11 mouse cellular contexts compared by ENCODE assay signal in the genomic region with DNA sequence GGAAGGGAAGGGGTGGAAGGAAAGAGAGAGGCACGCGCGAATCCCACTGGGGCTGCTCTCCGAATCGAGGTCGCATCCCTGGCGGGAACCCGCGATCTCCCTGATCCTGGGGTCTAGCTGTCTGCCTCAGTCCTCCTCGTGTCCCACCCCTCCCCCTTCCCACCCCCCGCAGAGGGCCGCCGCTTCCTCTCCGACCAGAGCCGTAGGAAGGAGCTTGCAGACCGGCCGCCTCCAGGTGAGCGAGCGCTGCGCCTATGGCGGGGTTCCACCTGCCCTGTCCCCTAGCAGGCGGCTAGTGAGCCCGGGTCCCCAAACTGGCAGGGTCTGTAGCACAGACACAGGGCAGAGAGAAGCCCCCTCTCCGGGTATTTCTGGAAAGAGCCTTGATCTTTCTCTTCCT. TPM values are rescaled to one million over a fixed set of nuclear protein-coding genes. Genes with fewer than 3 reads are reported as not detected.
DNase-seq lines count a peak whose midpoint lies in the region; ATAC-seq and TF ChIP-seq lines count a peak whose summit lies in the region.
"Had no signal": no experiment of that assay in that cellular context is flagged by ENCODE, and none has a peak within 500 bp of the region (broad histone marks: within the 10 kb centered on the region; RNA-seq: fewer than 3 reads in every experiment).

No protein-coding gene starts in this region.

- no peak for ATAC-seq in megakaryocyte, adult 5-6 weeks (ENCODE audit: poor library complexity, severe bottlenecking)
- no peak for ATAC-seq in liver, postnatal 0 days
- ATAC-seq: Patski had no signal

- no peak overlapping the region for H3K9ac ChIP-seq in liver, postnatal 0 days (replicated peaks)

- no peak for TF ChIP-seq CTCF in liver, postnatal 0 days (IDR thresholded peaks at IDR 0.05; ENCODE audit: low read depth)

- DNase-seq in hindbrain, embryonic 10.5 days (ENCODE audit: low spot score): peak; percentile 32
- peak; percentile 16 for DNase-seq in liver, postnatal 0 days
- no peak for DNase-seq in urinary bladder, adult 18-20 months (ENCODE audit: low spot score in 2 of 2)
- no peak for DNase-seq in left cerebral cortex, postnatal 36 days (ENCODE audit: low spot score in 2 of 2)
- no peak for DNase-seq in gastrocnemius, postnatal 25 days
- DNase-seq in gastrocnemius, postnatal 10 days: no peak

- no peak overlapping the region for H3K4me2 ChIP-seq in liver, postnatal 0 days (ENCODE audit: low read depth, low read length)

- peak overlapping the region; percentile 53 for H3K27ac ChIP-seq in hindbrain, embryonic 10.5 days
- H3K27ac ChIP-seq in liver, postnatal 0 days (ENCODE audit: low read depth): no peak overlapping the region

- H3K27me3 ChIP-seq in megakaryocyte, embryonic 14.5 days (replicated peaks): peaks cover 56% of the 10 kb centered on the region
- H3K27me3 ChIP-seq in hindbrain, embryonic 10.5 days (ENCODE audit: insufficient read depth, poor library complexity, severe bottlenecking): peaks cover 40% of the 10 kb centered on the region
- H3K27me3 ChIP-seq in liver, postnatal 0 days (ENCODE audit: insufficient read depth, low read length): peaks cover 25% of the 10 kb centered on the region
- H3K27me3 ChIP-seq: Patski had no signal

- H3K4me1 ChIP-seq in megakaryocyte, embryonic 14.5 days: 0 out of 2 replicates have a peak, but pooled peaks cover 4% of the 10 kb centered on the region
- peaks cover 16% of the 10 kb centered on the region for H3K4me1 ChIP-seq in hindbrain, embryonic 10.5 days (replicated peaks)
- H3K4me1 ChIP-seq in liver, postnatal 0 days (ENCODE audit: insufficient read depth): no peaks in the 10 kb centered on the region; the same call in 1 of the 2 replicates

- 3% methylated on average over 24 of the region's 24 CpGs for WGBS in hindbrain, embryonic 10.5 days
- 3% methylated on average over 22 of the region's 24 CpGs for WGBS in liver, postnatal 0 days (ENCODE audit: insufficient replicate concordance)

- TF ChIP-seq EP300 in liver, postnatal 0 days (IDR thresholded peaks at IDR 0.05; ENCODE audit: low read depth): no peak

- intact Hi-C loops in left cerebral cortex, postnatal 36 days (cut with DNase I): no loop called here

- H3K9me3 ChIP-seq in megakaryocyte, embryonic 14.5 days: peaks cover 7% of the 10 kb centered on the region; the same call in 1 of the 2 replicates
- H3K9me3 ChIP-seq in hindbrain, embryonic 10.5 days: no peaks in the 10 kb centered on the region
- H3K9me3 ChIP-seq in liver, postnatal 0 days (ENCODE audit: low read length): no peaks in the 10 kb centered on the region

- H3K4me3 ChIP-seq in megakaryocyte, embryonic 14.5 days (replicated peaks): peak overlapping the region; percentile 69
- H3K4me3 ChIP-seq in hindbrain, embryonic 10.5 days: peak overlapping the region; percentile 53
- no peak overlapping the region for H3K4me3 ChIP-seq in liver, postnatal 0 days (ENCODE audit: low read depth, low read length)

- H3K36me3 ChIP-seq in megakaryocyte, embryonic 14.5 days (replicated peaks; ENCODE audit: low read length): no peaks in the 10 kb centered on the region
- H3K36me3 ChIP-seq in hindbrain, embryonic 10.5 days: no peaks in the 10 kb centered on the region
- no peaks in the 10 kb centered on the region for H3K36me3 ChIP-seq in liver, postnatal 0 days (replicated peaks; ENCODE audit: insufficient read depth, low read length)

RNA-seq across cellular contexts. Expression of gene Spx, which starts 1.4 kb away (rescaled TPM):
- polyA plus RNA-seq in megakaryocyte, embryonic 14.5 days (2012; ENCODE audit: insufficient read depth, low replicate concordance): 0.48 TPM in 1 of 2 replicates, not detected in the other
- total RNA-seq in megakaryocyte, adult 5-6 weeks (2015): not detected in 2 replicates
- total RNA-seq in megakaryocyte, adult 5-6 weeks (2017): 0.26 TPM in 1 of 2 replicates, not detected in the other
- polyA plus RNA-seq in hindbrain, embryonic 10.5 days (2016; fragmentation: Nextera tagmentation; extraction: Ambion mirVana): 1.9 and 2.8 TPM in 2 replicates
- polyA plus RNA-seq in liver, postnatal 0 days (2015; fragmentation: Nextera tagmentation; extraction: Ambion mirVana): 0.09 TPM in 1 of 2 replicates, not detected in the other
- total RNA-seq in left cerebral cortex, postnatal 36 days (2021): 1 to 10 TPM in 1 of 2 experiments, under 1 TPM in 1; 0.96 to 1.3 TPM
- 1 to 10 TPM in 1 of 2 experiments, not detected in 1; 1.0 TPM for total RNA-seq in gastrocnemius, postnatal 25 days (2021)
- not detected for total RNA-seq in gastrocnemius, postnatal 10 days (2021)

RNA-seq across cellular contexts. Expression of gene Golt1b, which starts 27.6 kb away (rescaled TPM):
- polyA plus RNA-seq in megakaryocyte, embryonic 14.5 days (2012; ENCODE audit: insufficient read depth, low replicate concordance): 19.9 TPM in 2 replicates
- total RNA-seq in megakaryocyte, adult 5-6 weeks (2015): 26.3 and 27.7 TPM in 2 replicates
- 30.0 and 31.5 TPM in 2 replicates for total RNA-seq in megakaryocyte, adult 5-6 weeks (2017)
- polyA plus RNA-seq in hindbrain, embryonic 10.5 days (2016; fragmentation: Nextera tagmentation; extraction: Ambion mirVana): 100 and 118 TPM in 2 replicates
- polyA plus RNA-seq in liver, postnatal 0 days (2015; fragmentation: Nextera tagmentation; extraction: Ambion mirVana): 15.9 and 18.0 TPM in 2 replicates
- total RNA-seq in left cerebral cortex, postnatal 36 days (2021): 10 to 100 TPM; 33.1 to 34.1 TPM
- total RNA-seq in gastrocnemius, postnatal 25 days (2021): 10 to 100 TPM; 13.0 to 16.5 TPM
- total RNA-seq in gastrocnemius, postnatal 10 days (2021): 10 to 100 TPM; 22.6 to 25.0 TPM

RNA-seq across cellular contexts. Expression of gene Recql, which starts 27.7 kb away (rescaled TPM):
- polyA plus RNA-seq in megakaryocyte, embryonic 14.5 days (2012; ENCODE audit: insufficient read depth, low replicate concordance): 2.8 TPM in 1 of 2 replicates, not detected in the other
- total RNA-seq in megakaryocyte, adult 5-6 weeks (2015): 31.5 and 35.0 TPM in 2 replicates
- 32.1 and 50.3 TPM in 2 replicates for total RNA-seq in megakaryocyte, adult 5-6 weeks (2017)
- 36.4 and 37.0 TPM in 2 replicates for polyA plus RNA-seq in hindbrain, embryonic 10.5 days (2016; fragmentation: Nextera tagmentation; extraction: Ambion mirVana)
- 5.8 and 7.3 TPM in 2 replicates for polyA plus RNA-seq in liver, postnatal 0 days (2015; fragmentation: Nextera tagmentation; extraction: Ambion mirVana)
- total RNA-seq in left cerebral cortex, postnatal 36 days (2021): 10 to 100 TPM; 26.0 to 27.3 TPM
- total RNA-seq in gastrocnemius, postnatal 25 days (2021): 1 to 10 TPM; 4.1 to 4.7 TPM
- total RNA-seq in gastrocnemius, postnatal 10 days (2021): 1 to 10 TPM; 6.2 to 9.5 TPM

RNA-seq across cellular contexts. Expression of gene Gys2, which starts 58.3 kb away (rescaled TPM):
- not detected in 2 replicates for polyA plus RNA-seq in megakaryocyte, embryonic 14.5 days (2012; ENCODE audit: insufficient read depth, low replicate concordance)
- total RNA-seq in megakaryocyte, adult 5-6 weeks (2015): not detected in 2 replicates
- total RNA-seq in megakaryocyte, adult 5-6 weeks (2017): not detected in 2 replicates
- polyA plus RNA-seq in hindbrain, embryonic 10.5 days (2016; fragmentation: Nextera tagmentation; extraction: Ambion mirVana): 0.08 TPM in 1 of 2 replicates, not detected in the other
- 90.8 and 92.7 TPM in 2 replicates for polyA plus RNA-seq in liver, postnatal 0 days (2015; fragmentation: Nextera tagmentation; extraction: Ambion mirVana)
- not detected for total RNA-seq in left cerebral cortex, postnatal 36 days (2021)
- total RNA-seq in gastrocnemius, postnatal 25 days (2021): not detected
- total RNA-seq in gastrocnemius, postnatal 10 days (2021): under 1 TPM in 1 of 2 experiments, not detected in 1; 0.16 TPM
- total RNA-seq: left cerebral cortex, postnatal 14 days had no signal
- polyA plus RNA-seq: Patski; small intestine, adult 2 months had no signal

Comparison
In these comparisons a context has a peak if more than half of its experiments do, and no peak if none do; other contexts are left out.
1. DNase-seq: peak in hindbrain, embryonic 10.5 days (single experiment) and liver, postnatal 0 days (single experiment); none in urinary bladder, adult 18-20 months (0 of 2), left cerebral cortex, postnatal 36 days (0 of 2), gastrocnemius, postnatal 25 days (single experiment) and gastrocnemius, postnatal 10 days (single experiment).